ENCODE assay signal across 8 mouse cellular contexts in the genomic region with DNA sequence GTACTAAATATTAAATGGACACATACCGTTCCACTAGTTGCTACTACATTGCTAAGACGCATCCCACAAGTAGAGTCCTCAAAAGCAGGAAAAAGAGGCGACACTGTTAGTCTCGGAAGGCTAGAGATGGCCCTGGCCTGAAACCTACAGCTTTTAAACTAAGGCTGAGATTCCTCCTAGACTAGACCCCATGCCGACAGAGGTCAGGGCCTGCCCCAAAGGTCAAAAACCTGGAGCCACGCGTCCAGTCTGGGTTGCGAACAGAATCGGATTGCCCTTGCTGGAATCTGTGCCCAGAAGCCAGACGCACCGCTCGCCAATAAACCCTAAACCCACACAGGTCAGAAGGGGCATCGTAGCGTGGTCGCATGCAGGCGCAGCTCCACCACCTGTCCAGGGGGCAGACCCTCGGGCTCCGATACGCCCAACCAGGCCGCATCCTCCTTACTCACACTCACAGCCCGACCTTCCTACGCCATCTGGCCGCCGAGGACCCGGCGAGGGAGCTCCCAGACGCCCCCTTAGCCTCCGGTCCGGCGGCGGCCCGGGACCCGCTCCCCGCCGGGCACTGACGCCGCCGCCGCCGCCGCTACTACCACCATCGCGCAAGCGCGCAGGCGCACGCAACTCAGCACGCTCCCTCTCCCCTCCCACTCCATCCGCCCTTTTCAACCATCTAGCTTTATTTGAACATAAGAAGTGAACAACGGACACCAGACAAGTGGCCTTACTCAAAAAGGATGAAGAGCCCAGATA. TPM values are rescaled to one million over a fixed set of nuclear protein-coding genes. Genes with fewer than 3 reads are reported as not detected.
DNase-seq lines count a peak whose midpoint lies in the region; ATAC-seq lines count a peak whose summit lies in the region.

Gene Zfp106, minus strand, starts transcription at position 609 of the 756 bp plus-strand sequence.

- H3K36me3 ChIP-seq in hindbrain, embryonic 12.5 days, result no peaks in the 10 kb centered on the region

- peak within 1 kb of the TSS; percentile 88 for H3K4me3 ChIP-seq in hindbrain, embryonic 12.5 days

- peak within 1 kb of the TSS; percentile 71 for H3K27ac ChIP-seq in hindbrain, embryonic 12.5 days

- H3K4me2 ChIP-seq in hindbrain, embryonic 12.5 days (replicated peaks), result peak within 1 kb of the TSS; percentile 78

- H3K9ac ChIP-seq in hindbrain, embryonic 12.5 days, result peak within 1 kb of the TSS; percentile 91

- DNase-seq in NIH3T3 (ENCODE audit: low read depth), result peak; percentile 92
- DNase-seq in cerebellum, postnatal 10 days, result peak; percentile 91 to 94
- peak; percentile 79 to 84 for DNase-seq in frontal cortex, postnatal 10 days (ENCODE audit: low spot score in 2 of 2)
- peak; percentile 75 to 77 for DNase-seq in layer of hippocampus, postnatal 25 days (ENCODE audit: extremely low spot score in 1 of 2, low spot score in 1 of 2)
- DNase-seq in lung, postnatal 25 days (ENCODE audit: low spot score), result peak; percentile 93
- peak; percentile 89 for DNase-seq in retina, embryonic 14.5 days (ENCODE audit: low spot score)
- peak; percentile 91 for DNase-seq in thymus, postnatal 4 days

- ATAC-seq in hindbrain, embryonic 12.5 days (ENCODE audit: low FRiP score), result peak; percentile 87

- under 1% methylated on average over 50 of the region's 50 CpGs for WGBS in hindbrain, embryonic 12.5 days

- H3K4me1 ChIP-seq in hindbrain, embryonic 12.5 days, result peaks cover 16% of the 10 kb centered on the region

- H3K9me3 ChIP-seq in hindbrain, embryonic 12.5 days (replicated peaks), result no peaks in the 10 kb centered on the region

- no peaks in the 10 kb centered on the region for H3K27me3 ChIP-seq in hindbrain, embryonic 12.5 days

RNA-seq across cellular contexts. Expression of gene Zfp106, which starts in this region (rescaled TPM):
- polyA plus RNA-seq in hindbrain, embryonic 12.5 days (2016; fragmentation: Nextera tagmentation; extraction: Ambion mirVana), result 58.3 and 62.4 TPM in 2 replicates
- 100 to 1,000 TPM; 145 to 150 TPM for total RNA-seq in layer of hippocampus, postnatal 25 days (2021)

Comparison
In these comparisons a context has a peak if more than half of its experiments do, and no peak if none do; other contexts are left out.
1. Peak in every context shown above with its lines: DNase-seq, ATAC-seq, H3K4me3 ChIP-seq and H3K27ac ChIP-seq.